Mouse (Mus musculus) limb, embryonic 12.5 days (tissue): ENCODE measurements at regions not wholly inside any gene's neighbourhood (a gene's known extent, or its start where the extent isn't known, plus 50 kb on each side); places are given as distances from the start of the nearest gene placed in this dataset.

ENCODE experiments used
- ATAC-seq: fragments of 200-750 bp; cut with Nextera tagmentation; 2 replicates; pipeline ENCODE4 v1.8.0; 2017; ENCODE audit warnings: low read depth, moderate TSS enrichment; ENCODE audit not compliant: insufficient number of reproducible peaks, insufficient read depth, low FRiP score, low TSS enrichment
- H3K27ac ChIP-seq: fragments of 300-500 bp; sonication (generic); 2 replicates; pipeline ENCODE4 v1.5.1; 2016; ENCODE audit warnings: mild to moderate bottlenecking, moderate library complexity
- H3K27me3 ChIP-seq: fragments of 300-500 bp; sonication (generic); 2 replicates; pipeline ENCODE4 v1.6.1; 2016; ENCODE audit warnings: mild to moderate bottlenecking, moderate library complexity
- H3K36me3 ChIP-seq: fragments of 300-500 bp; sonication (generic); 2 replicates; pipeline ENCODE4 v1.6.1; 2016; ENCODE audit warnings: mild to moderate bottlenecking, moderate library complexity
- H3K4me1 ChIP-seq: fragments of 300-500 bp; sonication (generic); replicated peaks from 2 replicates; pipeline ENCODE4 v1.6.1; 2016
- H3K4me2 ChIP-seq: fragments of 300-500 bp; sonication (generic); 2 replicates; pipeline ENCODE4 v1.6.1; 2016; ENCODE audit warnings: mild to moderate bottlenecking, moderate library complexity
- H3K4me3 ChIP-seq: fragments of 300-500 bp; sonication (generic); replicated peaks from 2 replicates; pipeline ENCODE4 v1.5.1; 2016; ENCODE audit warnings: mild to moderate bottlenecking
- H3K9ac ChIP-seq: fragments of 300-500 bp; sonication (generic); replicated peaks from 2 replicates; pipeline ENCODE4 v1.6.1; 2016; ENCODE audit warnings: mild to moderate bottlenecking, moderate library complexity
- H3K9me3 ChIP-seq: fragments of 300-500 bp; sonication (generic); 2 replicates; pipeline ENCODE4 v1.6.1; 2016; ENCODE audit warnings: mild to moderate bottlenecking, moderate library complexity
- WGBS: fragments of 180-500 bp; shearing (Covaris S2); methylation state at CpG from one replicate; pipeline ENCODE4 v1.1.7; 2016; 5-methylcytosine and 5-hydroxymethylcytosine counted together

GRCm38 (mm10) chr10:19138258-19138657, 122.8 kb upstream of the Tnfaip3 start:
- Histone ChIP-seq H3K27me3 (no peaks in the 10 kb centered on the region), H3K27ac (no peak overlapping the region), H3K4me2 (no peak overlapping the region), H3K9me3 (no peaks in the 10 kb centered on the region), H3K4me1 (no peaks in the 10 kb centered on the region), H3K36me3 (no peaks in the 10 kb centered on the region), H3K9ac (no peak overlapping the region), H3K4me3 (no peak overlapping the region)
- ATAC-seq = no peak
- 75% methylated on average over 1 of the region's 1 CpGs for WGBS

- Histone ChIP-seq H3K4me1 (no peaks in the 10 kb centered on the region), H3K9ac (no peak overlapping the region), H3K27ac (no peak overlapping the region), H3K4me2 (no peak overlapping the region), H3K4me3 (no peak overlapping the region), H3K9me3 (no peaks in the 10 kb centered on the region), H3K36me3 (no peaks in the 10 kb centered on the region), H3K27me3 (no peaks in the 10 kb centered on the region)
- ATAC-seq = no peak
- 67% methylated on average over 4 of the region's 4 CpGs for WGBS
These were observed 112.3 kb upstream of the Tnfaip3 start for GRCm38 (mm10) chr10:19127581-19128291.

GRCm38 (mm10) chr10:19126922-19127321, 111.5 kb upstream of the Tnfaip3 start:
- Histone ChIP-seq H3K9me3 (no peaks in the 10 kb centered on the region), H3K36me3 (no peaks in the 10 kb centered on the region), H3K27ac (no peak overlapping the region), H3K9ac (no peak overlapping the region), H3K27me3 (no peaks in the 10 kb centered on the region), H3K4me1 (no peaks in the 10 kb centered on the region), H3K4me3 (no peak overlapping the region), H3K4me2 (no peak overlapping the region)
- no peak for ATAC-seq
- WGBS = 52% methylated on average over 2 of the region's 2 CpGs

- ATAC-seq = no peak
- no peak overlapping the region for H3K4me3 ChIP-seq
- H3K27me3 ChIP-seq = no peaks in the 10 kb centered on the region
- no peak overlapping the region for H3K4me2 ChIP-seq
- no peaks in the 10 kb centered on the region for H3K4me1 ChIP-seq
- no peaks in the 10 kb centered on the region for H3K9me3 ChIP-seq
- H3K9ac ChIP-seq = no peak overlapping the region
- no peaks in the 10 kb centered on the region for H3K36me3 ChIP-seq
- 71% methylated on average over 4 of the region's 4 CpGs for WGBS
- H3K27ac ChIP-seq = no peak overlapping the region
These were observed 111.0 kb upstream of the Tnfaip3 start for GRCm38 (mm10) chr10:19126438-19126837.

- Histone ChIP-seq H3K27ac (no peak overlapping the region), H3K4me3 (no peak overlapping the region), H3K4me1 (no peaks in the 10 kb centered on the region), H3K9me3 (no peaks in the 10 kb centered on the region), H3K4me2 (no peak overlapping the region), H3K9ac (no peak overlapping the region), H3K27me3 (no peaks in the 10 kb centered on the region), H3K36me3 (no peaks in the 10 kb centered on the region)
- 80% methylated on average over 7 of the region's 7 CpGs for WGBS
- no peak for ATAC-seq
These were observed 108.2 kb upstream of the Tnfaip3 start for GRCm38 (mm10) chr10:19123691-19124090.

- no peaks in the 10 kb centered on the region for H3K9me3 ChIP-seq
- no peak overlapping the region for H3K27ac ChIP-seq
- 65% methylated on average over 6 of the region's 6 CpGs for WGBS
- ATAC-seq = no peak
- no peaks in the 10 kb centered on the region for H3K36me3 ChIP-seq
- H3K4me1 ChIP-seq = 0 out of 2 replicates have a peak, but pooled peaks cover 3% of the 10 kb centered on the region
- no peak overlapping the region for H3K9ac ChIP-seq
- H3K4me3 ChIP-seq = no peak overlapping the region
- H3K27me3 ChIP-seq = no peaks in the 10 kb centered on the region
- no peak overlapping the region for H3K4me2 ChIP-seq
These were observed 106.8 kb upstream of the Tnfaip3 start for GRCm38 (mm10) chr10:19122221-19122620.

- H3K36me3 ChIP-seq = no peaks in the 10 kb centered on the region
- no peak overlapping the region for H3K27ac ChIP-seq
- no peak overlapping the region for H3K9ac ChIP-seq
- no peaks in the 10 kb centered on the region for H3K9me3 ChIP-seq
- 79% methylated on average over 8 of the region's 8 CpGs for WGBS
- no peak overlapping the region for H3K4me3 ChIP-seq
- peaks cover 9% of the 10 kb centered on the region; the same call in 1 of the 2 replicates for H3K4me1 ChIP-seq
- no peak overlapping the region for H3K4me2 ChIP-seq
- no peaks in the 10 kb centered on the region for H3K27me3 ChIP-seq
- ATAC-seq = no peak
These were observed 104.0 kb upstream of the Tnfaip3 start for GRCm38 (mm10) chr10:19119281-19120049.

- Histone ChIP-seq H3K9me3 (no peaks in the 10 kb centered on the region), H3K27me3 (no peaks in the 10 kb centered on the region), H3K27ac (no peak overlapping the region), H3K36me3 (no peaks in the 10 kb centered on the region), H3K9ac (no peak overlapping the region), H3K4me1 (peaks cover 9% of the 10 kb centered on the region; the same call in 1 of the 2 replicates), H3K4me2 (no peak overlapping the region), H3K4me3 (no peak overlapping the region)
- ATAC-seq = no peak
- 82% methylated on average over 5 of the region's 5 CpGs for WGBS
These were observed 103.3 kb upstream of the Tnfaip3 start for GRCm38 (mm10) chr10:19118569-19119280.

- no peak overlapping the region for H3K4me3 ChIP-seq
- no peak overlapping the region for H3K27ac ChIP-seq
- H3K4me2 ChIP-seq = no peak overlapping the region
- 26% methylated on average over 9 of the region's 9 CpGs for WGBS
- peak; percentile 52; the same call in 1 of the 2 replicates for ATAC-seq
- no peaks in the 10 kb centered on the region for H3K9me3 ChIP-seq
- H3K36me3 ChIP-seq = no peaks in the 10 kb centered on the region
- peaks cover 9% of the 10 kb centered on the region; the same call in 1 of the 2 replicates for H3K4me1 ChIP-seq
- no peak overlapping the region for H3K9ac ChIP-seq
- H3K27me3 ChIP-seq = no peaks in the 10 kb centered on the region
These were observed 101.7 kb upstream of the Tnfaip3 start for GRCm38 (mm10) chr10:19117071-19117605.

- H3K4me1 ChIP-seq = peaks cover 8% of the 10 kb centered on the region; the same call in 1 of the 2 replicates
- H3K27me3 ChIP-seq = no peaks in the 10 kb centered on the region
- no peaks in the 10 kb centered on the region for H3K9me3 ChIP-seq
- no peak for ATAC-seq
- no peak overlapping the region for H3K4me2 ChIP-seq
- H3K4me3 ChIP-seq = no peak overlapping the region
- WGBS = 65% methylated on average over 2 of the region's 2 CpGs
- no peaks in the 10 kb centered on the region for H3K36me3 ChIP-seq
- no peak overlapping the region for H3K27ac ChIP-seq
- H3K9ac ChIP-seq = no peak overlapping the region
These were observed 97.0 kb upstream of the Tnfaip3 start for GRCm38 (mm10) chr10:19112459-19112858.

- peak overlapping the region; percentile 91 for H3K27ac ChIP-seq
- WGBS = 21% methylated on average over 6 of the region's 6 CpGs
- H3K27me3 ChIP-seq = no peaks in the 10 kb centered on the region
- H3K4me1 ChIP-seq = peaks cover 17% of the 10 kb centered on the region
- no peaks in the 10 kb centered on the region for H3K9me3 ChIP-seq
- no peaks in the 10 kb centered on the region for H3K36me3 ChIP-seq
- H3K9ac ChIP-seq = no peak overlapping the region
- H3K4me3 ChIP-seq = no peak overlapping the region
- ATAC-seq = peak; percentile 66
- H3K4me2 ChIP-seq = peak overlapping the region; percentile 35
These were observed 89.8 kb upstream of the Tnfaip3 start for GRCm38 (mm10) chr10:19105231-19105681.
